Mouse (Mus musculus): Measurements from ENCODE around the gene Tnni3. TPM values are rescaled to one million over a fixed set of nuclear protein-coding genes. Genes with fewer than 3 reads are reported as not detected.
A peak's percentile ranks its signal among the peaks of the same experiment; 100 is the strongest.
"Not testable (repeated sequence)": the region's sequence is repeated elsewhere in the genome, so short reads cannot be mapped to it uniquely, and the experiment has no call there.

Gene Tnni3
- polyA plus RNA-seq (2012; rRNA removed): 0.43 and 1.4 TPM in 2 replicates

DNA sequence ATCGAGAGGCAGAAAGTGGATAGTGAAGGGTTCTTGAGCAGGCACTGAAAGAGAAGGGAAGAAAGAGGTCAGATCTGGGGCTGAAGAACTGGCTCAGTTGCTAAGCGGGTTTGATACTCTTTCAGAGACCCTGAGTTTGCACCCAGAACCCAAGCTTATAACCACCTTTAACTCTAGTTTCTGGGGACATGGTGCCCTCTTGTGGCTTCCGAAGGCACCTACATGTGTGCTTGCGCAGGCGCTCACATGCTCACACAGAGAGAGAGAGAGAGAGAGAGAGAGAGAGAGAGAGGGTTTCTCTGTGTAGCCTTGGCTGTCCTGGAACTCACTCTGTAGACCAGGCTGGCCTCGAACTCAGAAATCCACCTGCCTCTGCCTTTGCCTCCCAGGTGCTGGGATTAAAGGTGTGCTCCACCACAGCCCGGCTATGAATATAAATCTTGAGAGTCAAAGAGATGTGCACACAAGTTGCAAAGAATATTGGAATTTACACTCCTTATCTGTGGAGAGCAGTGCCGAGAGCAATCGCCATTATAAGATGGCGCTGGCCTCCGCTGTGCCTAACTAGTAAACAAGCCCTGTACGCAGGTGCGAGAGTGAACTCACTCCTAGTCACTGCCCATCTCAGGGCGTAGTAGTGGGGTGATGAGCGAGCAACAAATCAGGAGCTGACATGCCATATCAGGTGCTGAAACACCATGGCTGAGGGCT is at the start of gene Tnni3:
Tnni3 (minus strand) TSS at position 18 of the 711 bp plus-strand sequence.
- TF ChIP-seq CTCF (IDR thresholded peaks at IDR 0.05; ENCODE audit: extremely low read depth, insufficient read length, insufficient replicate concordance, low read depth, low read length): peak; percentile 56; the same call in 1 of the 2 replicates
- H3K4me3 ChIP-seq (ENCODE audit: low read depth, low read length); H3K27ac ChIP-seq (ENCODE audit: insufficient read depth, low read depth, low read length); H3K27me3 ChIP-seq (ENCODE audit: control insufficient read depth, insufficient read depth, low read length); H3K36me3 ChIP-seq (ENCODE audit: control insufficient read depth, insufficient read depth, low read length); H3K4me1 ChIP-seq (ENCODE audit: control insufficient read depth, insufficient read depth, insufficient read length, low read length): not testable (repeated sequence)
- 53% methylated on average over 15 of the region's 15 CpGs for WGBS

DNA sequence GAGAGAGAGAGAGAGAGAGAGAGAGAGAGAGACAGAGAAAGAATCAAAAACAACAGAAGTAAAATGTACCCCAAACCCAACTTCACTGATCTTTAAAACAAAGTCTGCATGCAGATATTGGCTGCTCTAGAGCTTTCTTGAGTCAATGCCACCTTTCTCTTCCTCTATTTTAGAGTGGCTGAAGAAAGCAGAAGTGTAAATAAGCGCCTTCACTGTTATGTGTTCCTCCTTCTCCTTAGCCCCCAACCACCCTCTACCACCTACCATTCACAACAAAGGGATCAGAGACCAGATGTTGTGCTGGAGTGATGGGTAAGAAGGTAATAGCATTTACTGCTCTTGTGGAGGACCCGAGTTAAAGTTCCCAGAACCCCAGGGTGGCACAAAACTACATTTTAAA is 48.3 kb upstream of the Tnni3 start:
- H3K27ac ChIP-seq (ENCODE audit: insufficient read depth, low read depth, low read length); H3K4me3 ChIP-seq (ENCODE audit: low read depth, low read length); H3K4me1 ChIP-seq (ENCODE audit: control insufficient read depth, insufficient read depth, insufficient read length, low read length); H3K27me3 ChIP-seq (ENCODE audit: control insufficient read depth, insufficient read depth, low read length): not testable (repeated sequence)
- WGBS: 71% methylated on average over 2 of the region's 2 CpGs
- H3K36me3 ChIP-seq (ENCODE audit: control insufficient read depth, insufficient read depth, low read length): peaks cover 23% of the 10 kb centered on the region

DNA sequence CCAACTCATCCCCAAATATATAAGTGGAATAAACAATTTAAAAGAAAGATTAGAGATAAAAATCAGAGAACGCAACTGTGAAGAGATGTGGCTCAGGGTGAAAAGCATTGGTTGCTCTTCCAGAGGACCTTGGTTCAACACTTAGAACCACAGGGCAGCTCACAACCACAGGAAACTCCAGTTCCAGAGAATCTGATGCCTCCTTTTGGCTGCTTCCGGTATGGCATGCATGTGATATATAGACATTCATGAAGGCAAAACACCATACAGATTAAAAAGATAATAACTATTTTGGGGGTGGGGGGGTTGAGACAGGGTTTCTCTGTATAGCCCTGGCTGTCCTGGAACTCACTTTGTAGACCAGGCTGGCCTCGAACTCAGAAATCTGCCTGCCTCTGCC is 38.6 kb upstream of the Tnni3 start:
- H3K4me3 ChIP-seq (ENCODE audit: low read depth, low read length): no peak overlapping the region
- 89% methylated on average over 3 of the region's 3 CpGs for WGBS
- TF ChIP-seq CTCF (IDR thresholded peaks at IDR 0.05; ENCODE audit: extremely low read depth, insufficient read length, insufficient replicate concordance, low read depth, low read length): no peak
- no peak for TF ChIP-seq POLR2A (IDR thresholded peaks at IDR 0.05; ENCODE audit: low read depth, low read length)

DNA sequence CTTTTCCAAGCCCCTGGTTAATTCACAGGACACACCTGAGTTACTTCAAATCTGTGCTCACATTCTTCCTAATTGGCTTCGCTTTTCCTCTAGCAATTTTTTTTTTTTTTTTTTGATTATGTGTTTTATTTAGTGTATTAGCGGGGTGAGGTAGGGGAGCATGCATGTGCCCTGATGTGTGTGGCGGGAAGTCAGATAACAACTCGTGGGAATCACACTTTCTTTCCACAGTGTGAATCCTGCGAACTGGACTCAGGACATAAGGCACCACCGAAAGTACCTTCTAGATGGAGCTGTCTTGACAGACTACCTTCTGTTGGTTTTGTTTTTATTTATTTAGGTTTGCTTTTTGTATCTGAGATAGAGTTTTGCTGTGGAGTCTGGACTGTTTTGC is 33.1 kb upstream of the Tnni3 start:
- TF ChIP-seq CTCF (IDR thresholded peaks at IDR 0.05; ENCODE audit: extremely low read depth, insufficient read length, insufficient replicate concordance, low read depth, low read length): no peak
- no peak for TF ChIP-seq POLR2A (IDR thresholded peaks at IDR 0.05; ENCODE audit: low read depth, low read length)
- WGBS: 60% methylated on average over 6 of the region's 6 CpGs
- Histone ChIP-seq H3K4me3 (ENCODE audit: low read depth, low read length) (no peak overlapping the region), H3K27me3 (ENCODE audit: control insufficient read depth, insufficient read depth, low read length) (no peaks in the 10 kb centered on the region), H3K4me1 (ENCODE audit: control insufficient read depth, insufficient read depth, insufficient read length, low read length) (no peaks in the 10 kb centered on the region), H3K36me3 (ENCODE audit: control insufficient read depth, insufficient read depth, low read length) (peaks cover 35% of the 10 kb centered on the region), H3K27ac (ENCODE audit: insufficient read depth, low read depth, low read length) (no peak overlapping the region)

More for the DNA sequence above, 38.6 kb upstream of the Tnni3 start:
- no peaks in the 10 kb centered on the region for H3K4me1 ChIP-seq (ENCODE audit: control insufficient read depth, insufficient read depth, insufficient read length, low read length)
- H3K27me3 ChIP-seq (ENCODE audit: control insufficient read depth, insufficient read depth, low read length): no peaks in the 10 kb centered on the region
- peaks cover 35% of the 10 kb centered on the region for H3K36me3 ChIP-seq (ENCODE audit: control insufficient read depth, insufficient read depth, low read length)
- H3K27ac ChIP-seq (ENCODE audit: insufficient read depth, low read depth, low read length): no peak overlapping the region

DNA sequence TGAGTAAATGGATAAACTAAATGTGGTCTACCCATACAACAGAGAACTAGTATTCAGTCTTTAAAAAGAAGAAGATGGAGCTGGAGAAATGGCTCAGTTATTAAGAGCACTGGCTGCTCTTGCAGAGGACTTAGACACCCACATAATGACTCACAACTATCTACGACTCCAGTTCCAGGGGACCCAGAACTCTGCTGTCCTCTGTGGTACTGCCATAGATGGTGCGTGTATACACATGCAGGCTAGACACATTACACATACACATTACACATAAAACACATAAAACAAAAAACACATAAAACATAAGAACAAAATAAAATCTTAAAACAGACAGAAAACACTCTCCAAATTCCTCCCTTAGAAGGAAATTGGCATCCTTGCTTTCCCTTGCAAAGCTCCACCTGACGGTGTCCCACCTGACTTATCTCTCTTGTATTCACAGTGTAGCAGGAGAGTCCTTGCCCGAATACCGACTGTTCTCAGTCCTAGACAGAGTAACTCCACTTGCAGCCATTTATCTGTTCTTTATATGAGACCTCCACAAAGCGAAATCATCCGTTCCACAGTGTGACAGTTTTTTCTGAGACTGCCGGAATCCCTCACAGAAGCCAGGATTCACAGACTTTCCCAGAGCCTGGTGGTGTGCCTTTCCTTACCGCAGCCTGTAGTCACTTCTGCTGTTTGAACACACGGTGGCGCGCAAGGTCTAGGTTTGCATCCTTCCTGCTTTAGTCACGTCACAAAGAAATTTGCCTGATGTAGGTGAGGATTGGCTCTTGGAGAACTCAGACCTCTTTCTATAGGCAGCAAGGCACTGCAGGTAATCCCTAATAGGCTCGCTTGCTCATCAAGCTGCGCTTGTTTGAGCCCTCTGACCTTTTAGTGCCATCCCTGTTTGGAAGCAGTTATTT is 32.5 kb upstream of the Tnni3 start:
- no peak overlapping the region for H3K4me3 ChIP-seq (ENCODE audit: low read depth, low read length)
- no peaks in the 10 kb centered on the region for H3K27me3 ChIP-seq (ENCODE audit: control insufficient read depth, insufficient read depth, low read length)
- H3K27ac ChIP-seq (ENCODE audit: insufficient read depth, low read depth, low read length): no peak overlapping the region
- TF ChIP-seq POLR2A (IDR thresholded peaks at IDR 0.05; ENCODE audit: low read depth, low read length) (no peak), CTCF (IDR thresholded peaks at IDR 0.05; ENCODE audit: extremely low read depth, insufficient read length, insufficient replicate concordance, low read depth, low read length) (peak; percentile 86; the same call in 1 of the 2 replicates)
- 18% methylated on average over 15 of the region's 15 CpGs for WGBS
- peaks cover 34% of the 10 kb centered on the region for H3K36me3 ChIP-seq (ENCODE audit: control insufficient read depth, insufficient read depth, low read length)
- H3K4me1 ChIP-seq (ENCODE audit: control insufficient read depth, insufficient read depth, insufficient read length, low read length): no peaks in the 10 kb centered on the region

DNA sequence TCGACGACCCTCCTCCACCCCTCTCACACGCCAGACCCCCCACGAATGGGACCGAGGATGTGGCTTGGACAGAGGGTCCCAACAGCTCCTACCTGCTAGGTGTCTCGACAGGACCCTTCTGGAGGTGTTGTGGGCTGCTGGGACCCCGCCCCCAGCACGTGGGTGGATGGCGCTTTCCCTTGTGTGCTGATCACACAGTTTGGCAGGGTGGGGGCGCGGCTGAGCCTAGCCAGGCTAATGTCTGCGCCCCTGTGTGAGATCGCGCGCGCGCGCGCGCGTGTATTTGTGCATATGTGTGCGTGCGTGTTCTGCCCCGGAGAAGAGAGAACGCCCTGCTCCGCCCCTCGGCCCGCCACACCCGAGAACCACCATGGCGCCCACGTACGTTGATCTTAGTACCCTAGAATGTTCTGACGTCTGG is 23.2 kb upstream of the Tnni3 start, which contains the start of gene Syt5:
Syt5 (minus strand) TSS at position 321 of the 421 bp plus-strand sequence.
- WGBS: 2% methylated on average over 33 of the region's 33 CpGs
- Histone ChIP-seq H3K27ac (ENCODE audit: insufficient read depth, low read depth, low read length) (no peak within 1 kb of the TSS), H3K4me3 (ENCODE audit: low read depth, low read length) (peak within 1 kb of the TSS; percentile 29)

DNA sequence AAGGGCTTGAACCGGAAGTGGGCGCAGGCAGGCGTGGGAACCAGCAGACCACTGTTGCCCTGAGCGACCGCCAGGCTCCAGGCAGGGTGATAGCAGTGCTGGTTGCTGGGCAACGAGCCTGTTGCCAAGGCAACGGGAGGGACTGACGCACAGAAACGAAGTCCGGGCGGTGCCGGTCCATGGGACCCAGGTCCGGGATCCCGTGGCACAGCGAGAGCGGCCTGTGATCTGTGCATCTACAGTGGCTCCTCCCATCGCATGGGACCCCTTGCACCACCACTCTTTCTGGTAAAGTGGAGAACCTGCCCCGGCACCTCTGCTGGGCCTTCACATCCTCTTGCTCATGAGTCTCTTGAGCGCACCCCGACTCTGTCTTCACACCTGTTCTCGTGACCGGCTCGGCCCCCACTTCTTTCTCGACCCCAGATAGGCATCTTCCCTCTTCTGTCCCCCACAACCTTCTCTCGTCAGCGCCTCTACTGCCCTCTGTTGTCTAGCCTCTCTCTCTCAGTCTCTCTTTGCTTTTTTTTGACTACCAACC is 22.6 kb upstream of the Tnni3 start:
- Histone ChIP-seq H3K27me3 (ENCODE audit: control insufficient read depth, insufficient read depth, low read length) (no peaks in the 10 kb centered on the region), H3K4me1 (ENCODE audit: control insufficient read depth, insufficient read depth, insufficient read length, low read length) (peaks cover 4% of the 10 kb centered on the region), H3K4me3 (ENCODE audit: low read depth, low read length) (no peak overlapping the region), H3K36me3 (ENCODE audit: control insufficient read depth, insufficient read depth, low read length) (peaks cover 14% of the 10 kb centered on the region), H3K27ac (ENCODE audit: insufficient read depth, low read depth, low read length) (no peak overlapping the region)
- TF ChIP-seq CTCF (IDR thresholded peaks at IDR 0.05; ENCODE audit: extremely low read depth, insufficient read length, insufficient replicate concordance, low read depth, low read length) (no peak), POLR2A (IDR thresholded peaks at IDR 0.05; ENCODE audit: low read depth, low read length) (no peak)
- 3% methylated on average over 26 of the region's 26 CpGs for WGBS

More for the DNA sequence above, 23.2 kb upstream of the Tnni3 start, which contains the start of gene Syt5:
- H3K27me3 ChIP-seq (ENCODE audit: control insufficient read depth, insufficient read depth, low read length): no peaks in the 10 kb centered on the region
- H3K4me1 ChIP-seq (ENCODE audit: control insufficient read depth, insufficient read depth, insufficient read length, low read length): peaks cover 4% of the 10 kb centered on the region
- H3K36me3 ChIP-seq (ENCODE audit: control insufficient read depth, insufficient read depth, low read length): peaks cover 14% of the 10 kb centered on the region
- TF ChIP-seq POLR2A (IDR thresholded peaks at IDR 0.05; ENCODE audit: low read depth, low read length): no peak
- TF ChIP-seq CTCF (IDR thresholded peaks at IDR 0.05; ENCODE audit: extremely low read depth, insufficient read length, insufficient replicate concordance, low read depth, low read length): no peak
